Mouse (Mus musculus) erythroid progenitor cell, adult 5-6 weeks (primary cell): ENCODE measurements around the gene Ankrd55. TPM values are rescaled to one million over a fixed set of nuclear protein-coding genes. Genes with fewer than 3 reads are reported as not detected.

Experiments
- ATAC-seq: replicated peaks from 2 replicates; pipeline ENCODE4 v1.8.0; 2016; ENCODE audit warnings: moderate number of reproducible peaks, mild to moderate bottlenecking, moderate TSS enrichment, inconsistent platforms; ENCODE audit not compliant: poor library complexity, low FRiP score, severe bottlenecking
- total RNA-seq, 2 experiments: library from RNA; stranded (forward) in 1 of 2; stranded (reverse) in 1 of 2; fragments of 150-400 nt in 1 of 2; fragments of 186-747, 209-891 nt in 1 of 2; gene quantifications; 2 replicates each; pipeline versions ENCODE4 v1.2.3 to v1.2.4; 2015 to 2017; ENCODE audit warnings: low replicate concordance in 2 of 2

Ankrd55 gene
- total RNA-seq, 2 experiments from 2014 or later, result not detected

DNA sequence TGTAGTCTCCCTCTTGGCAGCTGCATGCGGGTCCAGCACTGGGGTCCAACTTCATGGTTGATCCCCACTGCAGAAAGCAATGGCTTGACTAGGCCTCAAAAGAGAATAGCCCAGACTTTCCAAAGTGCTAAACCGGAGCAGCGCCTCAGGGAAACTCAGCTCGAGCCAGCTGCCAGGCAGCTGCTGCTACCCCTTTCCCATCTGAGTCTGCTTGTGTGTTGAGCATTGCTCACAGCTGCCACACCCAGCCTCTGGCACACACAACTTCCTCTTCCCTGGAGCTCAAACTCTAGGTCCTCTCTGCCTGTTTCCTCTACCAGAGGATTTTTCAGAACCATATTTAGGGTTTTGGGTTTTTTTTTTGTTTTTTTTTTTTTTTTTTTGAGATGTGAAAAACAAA is 77.5 kb downstream of the Ankrd55 start:
- ATAC-seq, result no peak

- no peak for ATAC-seq
These were observed 78.2 kb downstream of the Ankrd55 start for GRCm38 (mm10) chr13:112366321-112367029.

DNA sequence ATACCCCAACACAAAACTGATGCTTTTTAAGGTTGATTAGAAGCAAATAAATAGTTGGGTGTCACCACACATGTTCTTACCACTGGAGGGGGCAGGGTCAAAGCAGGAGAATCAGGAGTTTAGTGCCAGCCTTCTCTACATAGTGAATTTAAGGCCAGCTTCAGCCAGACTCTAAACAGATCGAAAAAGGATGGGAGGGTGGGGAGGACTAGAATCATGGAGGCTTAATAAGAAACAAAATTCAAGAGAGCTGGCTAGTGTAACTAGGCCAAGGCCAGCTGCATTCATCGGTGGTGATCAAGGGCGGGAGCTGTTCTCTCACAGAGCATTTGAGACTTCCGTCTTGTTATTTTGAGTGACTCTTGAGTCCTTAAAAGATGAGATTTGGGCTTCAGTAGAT is 83.5 kb downstream of the Ankrd55 start:
- ATAC-seq, result no peak

- no peak for ATAC-seq
These were observed 87.5 kb downstream of the Ankrd55 start for GRCm38 (mm10) chr13:112375766-112376165.

- no peak for ATAC-seq
These were observed 90.6 kb downstream of the Ankrd55 start for GRCm38 (mm10) chr13:112378782-112379305.

DNA sequence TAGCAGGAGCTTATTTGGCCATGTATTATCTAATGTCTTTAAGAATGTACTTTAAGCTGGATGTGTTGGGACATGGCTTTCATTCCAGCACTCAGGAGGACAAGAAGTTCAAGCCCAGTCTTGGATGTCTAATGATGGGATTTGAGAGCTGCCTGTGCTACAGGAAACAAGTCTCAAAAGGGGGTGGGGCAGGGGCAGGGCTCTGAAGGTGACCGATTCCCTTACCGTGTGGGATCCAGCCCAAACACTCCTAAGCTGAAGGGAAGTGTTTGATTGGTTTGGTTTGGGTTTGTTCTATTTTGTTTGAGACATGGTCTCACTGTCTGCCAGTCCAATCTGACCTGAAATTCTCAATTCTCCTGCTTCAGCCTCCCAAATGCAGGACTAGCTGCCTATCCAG is 93.2 kb downstream of the Ankrd55 start:
- ATAC-seq, result no peak

DNA sequence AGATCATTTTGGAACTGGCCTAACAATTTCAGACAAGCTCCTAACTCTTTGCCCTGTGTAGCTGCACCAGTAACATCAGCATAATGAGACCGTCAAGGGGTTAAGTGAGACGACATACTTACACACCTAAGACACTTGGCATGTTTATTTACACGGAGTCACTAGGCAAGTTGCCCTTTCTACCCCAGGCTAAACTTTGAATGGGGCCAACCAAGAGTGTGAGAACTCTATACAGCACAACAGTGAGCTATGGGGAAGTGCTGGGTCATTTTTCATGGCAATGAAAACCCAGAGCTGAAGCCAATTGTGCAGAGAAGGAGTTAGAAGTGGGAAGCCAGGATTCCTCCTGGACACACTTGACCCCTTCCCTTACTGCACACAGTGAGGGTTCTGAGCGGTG is 94.2 kb downstream of the Ankrd55 start:
- ATAC-seq, result no peak

GRCm38 (mm10) chr13:112382956-112383355 is 94.7 kb downstream of the Ankrd55 start:
- no peak for ATAC-seq

DNA sequence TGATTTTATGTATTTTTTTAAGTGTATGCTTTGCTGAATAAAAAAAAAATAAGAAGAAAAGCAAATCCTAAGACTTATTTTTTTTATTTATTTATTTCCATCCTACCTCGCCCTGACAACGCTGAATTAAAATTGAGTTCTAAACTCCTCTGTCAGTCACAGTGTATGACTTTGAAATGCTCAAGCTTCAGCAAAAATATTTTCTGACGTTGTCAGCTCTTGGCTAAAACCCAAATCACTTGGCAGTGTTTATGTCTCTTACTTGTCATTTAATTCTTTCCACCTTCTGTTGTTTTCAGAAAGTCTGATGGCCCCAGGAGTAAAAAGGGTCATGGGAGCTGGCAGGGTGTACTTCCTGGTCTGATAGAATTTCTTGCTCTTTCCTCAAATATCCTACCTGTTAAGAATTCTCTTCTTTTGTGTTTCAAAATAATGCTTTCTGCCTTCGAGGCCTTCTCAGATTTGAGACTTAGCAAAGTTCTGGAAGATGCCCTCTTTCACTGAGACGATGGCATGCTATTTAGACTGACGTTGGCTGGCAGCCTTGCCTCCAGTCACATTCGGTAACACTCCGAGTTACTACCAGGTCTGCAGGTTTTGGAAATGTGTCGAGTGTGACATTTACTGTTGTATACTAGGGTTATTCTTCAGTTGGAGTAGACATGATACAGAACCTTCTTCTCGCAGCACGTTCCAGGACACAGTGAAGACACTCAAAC is 95.8 kb downstream of the Ankrd55 start:
- ATAC-seq, result no peak

DNA sequence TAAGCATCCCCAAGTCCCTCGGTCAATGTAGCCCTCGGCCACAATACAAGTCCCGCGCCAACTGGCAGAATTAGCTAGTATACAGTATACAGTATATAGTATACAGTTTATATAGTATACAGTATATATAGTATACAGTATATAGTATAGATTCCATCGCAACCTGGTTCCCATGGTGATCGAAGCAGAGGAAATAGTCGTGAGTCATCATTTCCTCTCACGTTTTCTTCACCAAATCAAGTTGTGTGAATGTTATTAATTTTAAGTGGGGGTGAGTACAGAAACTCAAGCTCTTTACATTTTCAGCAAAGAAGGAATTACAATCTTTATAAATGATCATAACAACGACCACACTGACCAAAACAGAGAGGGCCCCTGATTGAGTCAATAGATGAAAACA is 96.8 kb downstream of the Ankrd55 start:
- no peak for ATAC-seq

GRCm38 (mm10) chr13:112386494-112387075 is 98.3 kb downstream of the Ankrd55 start:
- no peak for ATAC-seq

DNA sequence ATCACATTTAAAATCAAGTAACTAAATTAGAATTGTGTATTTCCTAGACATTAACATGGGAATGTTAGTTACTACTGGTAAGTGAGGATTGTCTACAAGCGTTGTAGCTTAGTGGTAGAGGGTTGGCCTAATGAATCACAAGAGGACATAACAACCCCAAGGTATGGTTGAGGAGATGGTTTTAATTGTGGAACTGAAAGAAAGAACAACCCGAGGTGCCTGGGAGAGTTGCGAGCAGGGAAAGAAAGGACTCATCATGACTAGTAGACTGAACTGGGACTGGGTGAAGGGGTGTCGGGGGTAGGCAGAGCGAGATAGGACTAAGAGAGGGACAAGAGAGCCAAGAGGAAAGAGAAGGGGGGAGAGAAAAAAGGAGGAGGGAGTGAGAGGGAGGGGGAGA is 99.0 kb downstream of the Ankrd55 start:
- ATAC-seq, result no peak

GRCm38 (mm10) chr13:112388176-112388575 is 99.9 kb downstream of the Ankrd55 start:
- no peak for ATAC-seq

DNA sequence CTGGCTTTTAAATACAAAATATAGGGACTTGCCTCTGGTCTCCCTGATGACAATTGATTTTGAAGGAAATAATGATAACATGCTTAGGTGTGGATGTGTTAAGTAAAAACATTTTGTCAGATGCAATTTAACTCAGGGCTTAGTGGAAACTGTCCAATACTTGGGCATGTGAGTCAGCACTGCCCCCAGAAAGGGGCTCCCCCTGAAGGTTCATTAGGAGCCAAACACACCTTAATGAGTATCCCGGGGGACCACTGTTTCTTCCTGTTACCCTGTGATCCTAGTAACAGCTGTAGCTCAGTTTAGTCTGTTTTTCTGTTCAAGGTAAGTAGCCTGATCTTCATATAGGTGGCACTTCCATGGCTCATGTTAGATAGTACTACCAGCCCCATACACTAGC is 102.0 kb downstream of the Ankrd55 start:
- no peak for ATAC-seq

DNA sequence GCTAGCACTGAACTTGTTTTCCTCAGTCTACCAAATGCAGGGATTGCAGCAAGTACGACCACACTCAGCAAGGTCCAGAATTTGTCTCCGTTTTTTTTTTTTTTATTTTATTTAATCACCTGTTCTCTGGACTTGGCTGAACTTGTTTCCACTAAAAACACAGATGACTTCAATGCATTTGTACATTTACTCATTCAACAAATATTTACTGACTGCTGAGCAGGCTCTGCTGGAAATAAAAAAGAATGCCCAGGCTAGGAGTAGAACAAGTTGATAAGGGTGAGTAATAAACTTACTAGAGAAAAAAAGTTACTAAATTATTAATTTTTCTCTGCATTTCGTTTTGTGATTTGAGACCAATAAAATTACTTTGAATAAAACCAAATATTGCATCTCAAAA is 103.1 kb downstream of the Ankrd55 start:
- no peak for ATAC-seq

DNA sequence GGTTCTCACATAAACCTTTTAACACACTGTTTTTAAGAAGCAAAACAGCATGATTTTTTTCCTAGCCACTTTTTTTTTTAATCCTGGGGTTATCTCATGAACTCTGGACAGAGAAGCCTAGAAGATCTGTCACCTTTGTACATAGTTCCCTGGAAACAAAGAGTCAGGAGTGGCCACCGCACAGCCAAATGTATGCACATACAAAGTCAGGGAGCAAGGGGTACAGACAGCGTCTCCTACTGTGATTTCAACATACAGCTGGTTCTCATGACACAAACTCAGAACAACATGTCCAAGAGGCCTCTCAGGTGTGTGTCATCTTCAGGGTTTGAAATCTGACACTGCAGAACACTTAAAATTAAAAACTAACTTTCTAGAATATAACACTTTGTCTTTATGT is 105.1 kb downstream of the Ankrd55 start:
- no peak for ATAC-seq

DNA sequence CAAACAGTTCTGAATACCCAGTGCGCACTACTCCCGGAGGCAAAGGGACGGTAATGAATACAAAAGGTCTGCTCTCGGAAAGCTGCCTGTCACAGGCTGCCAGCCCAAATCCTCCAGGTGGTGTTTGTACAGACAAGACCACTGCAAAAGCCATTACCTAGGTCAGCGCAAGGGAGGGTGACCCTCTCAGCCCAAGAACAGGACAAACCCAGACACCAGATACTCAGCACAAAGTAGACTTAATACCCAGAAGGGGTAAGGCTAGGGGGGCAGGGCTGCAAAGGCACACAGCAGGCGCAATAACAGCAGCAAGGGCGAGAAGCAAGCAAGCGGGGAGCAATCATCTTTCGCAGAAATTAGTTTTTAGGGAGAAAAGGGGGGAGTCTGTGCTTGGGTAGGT is 106.0 kb downstream of the Ankrd55 start:
- no peak for ATAC-seq

DNA sequence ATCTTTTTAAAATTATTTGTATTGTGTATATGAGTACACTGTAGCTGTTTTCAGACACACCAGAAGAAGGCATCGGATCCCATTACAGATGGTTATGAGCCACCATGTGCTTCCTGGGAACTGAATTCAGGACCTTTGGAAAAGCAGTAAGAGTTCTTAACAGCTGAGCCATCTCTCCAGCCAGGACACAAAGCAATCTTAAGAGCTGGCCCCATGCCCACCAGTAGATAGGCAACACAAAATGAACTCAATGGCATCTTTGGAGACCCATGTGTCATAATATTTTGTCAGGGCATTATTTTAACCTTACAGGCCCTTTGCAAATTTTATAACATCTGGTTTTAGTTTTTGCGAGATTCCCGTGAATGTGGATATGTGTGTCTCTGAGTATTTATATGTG is 116.5 kb downstream of the Ankrd55 start:
- no peak for ATAC-seq

GRCm38 (mm10) chr13:112405184-112405583 is 116.9 kb downstream of the Ankrd55 start:
- ATAC-seq, result no peak

DNA sequence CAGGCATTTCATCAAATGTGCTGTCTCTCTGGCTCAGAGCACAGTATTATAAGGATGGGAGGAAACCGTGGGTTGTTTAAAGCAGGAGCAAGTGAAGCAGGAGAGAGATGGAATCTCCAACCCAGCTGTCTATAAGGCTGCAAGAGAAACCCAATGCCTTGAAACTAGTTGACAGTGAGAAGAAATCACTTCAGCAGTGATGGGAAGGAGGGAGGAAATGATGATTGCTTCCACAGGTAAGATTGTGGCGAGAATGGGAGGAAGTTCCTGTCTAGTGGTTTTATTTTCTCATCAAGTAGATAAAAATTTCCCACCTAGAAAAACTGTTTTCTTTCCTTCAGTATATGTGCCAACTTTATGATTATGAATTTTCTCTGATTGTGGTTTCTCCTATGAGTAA is 118.4 kb downstream of the Ankrd55 start:
- ATAC-seq, result no peak

DNA sequence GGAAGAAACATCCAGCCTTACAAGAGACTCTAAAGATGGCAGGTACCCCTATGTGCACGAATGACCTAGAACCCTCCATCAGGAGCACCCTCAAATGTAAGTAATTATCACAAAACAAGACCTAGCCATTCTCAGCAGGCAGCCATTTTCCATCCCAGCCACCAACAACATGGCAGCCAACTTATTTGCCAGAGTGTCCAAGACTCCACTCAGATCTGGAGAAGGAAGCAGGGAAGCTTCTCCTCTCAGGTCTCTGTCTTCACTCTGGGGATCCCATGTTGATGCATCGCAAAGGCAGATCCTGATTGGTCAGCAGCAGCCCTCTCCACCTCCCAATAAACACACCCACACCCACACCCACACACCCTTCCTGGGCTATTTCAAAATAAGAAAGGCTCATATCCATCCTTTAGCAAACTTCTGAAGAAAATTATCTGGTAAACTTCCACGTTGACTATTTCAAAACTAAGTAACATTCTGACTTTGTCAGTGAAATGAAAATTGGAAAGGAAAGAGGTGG is 119.0 kb downstream of the Ankrd55 start:
- no peak for ATAC-seq
